Mouse (Mus musculus): ENCODE data around the gene Brat1. TPM values are rescaled to one million over a fixed set of nuclear protein-coding genes. Genes with fewer than 3 reads are reported as not detected.

The Brat1 gene
- polyA plus RNA-seq, 1 experiment = 0.31 TPM

- H3K36me3 ChIP-seq (ENCODE audit: control insufficient read depth) = peaks cover 7% of the 10 kb centered on the region
- TF ChIP-seq GATA1 (IDR thresholded peaks at IDR 0.05; ENCODE audit: low read length) (no peak), TAL1 (IDR thresholded peaks at IDR 0.05; ENCODE audit: low read length) (no peak)
- H3K27me3 ChIP-seq (ENCODE audit: control insufficient read depth) = no peaks in the 10 kb centered on the region
- H3K9me3 ChIP-seq (ENCODE audit: control insufficient read depth, low read length) = no peaks in the 10 kb centered on the region
- no peak overlapping the region for H3K4me3 ChIP-seq (replicated peaks)
- H3K4me1 ChIP-seq (ENCODE audit: control insufficient read depth) = peaks cover 15% of the 10 kb centered on the region
These were observed 20.3 kb upstream of the Brat1 start for GRCm38 (mm10) chr5:140684343-140685148.

- Histone ChIP-seq H3K4me3 (replicated peaks) (no peak overlapping the region), H3K27me3 (ENCODE audit: control insufficient read depth) (no peaks in the 10 kb centered on the region), H3K36me3 (ENCODE audit: control insufficient read depth) (peaks cover 15% of the 10 kb centered on the region), H3K9me3 (ENCODE audit: control insufficient read depth, low read length) (no peaks in the 10 kb centered on the region), H3K4me1 (ENCODE audit: control insufficient read depth) (no peaks in the 10 kb centered on the region)
- TF ChIP-seq TAL1 (IDR thresholded peaks at IDR 0.05; ENCODE audit: low read length) (no peak), GATA1 (IDR thresholded peaks at IDR 0.05; ENCODE audit: low read length) (no peak)
These were observed 16.4 kb upstream of the Brat1 start for GRCm38 (mm10) chr5:140688434-140688833.

- peaks cover 19% of the 10 kb centered on the region for H3K36me3 ChIP-seq (ENCODE audit: control insufficient read depth)
- H3K4me3 ChIP-seq (replicated peaks) = no peak overlapping the region
- H3K27me3 ChIP-seq (ENCODE audit: control insufficient read depth) = peaks cover 5% of the 10 kb centered on the region; the same call in 1 of the 2 replicates
- no peak for TF ChIP-seq TAL1 (IDR thresholded peaks at IDR 0.05; ENCODE audit: low read length)
- TF ChIP-seq GATA1 (IDR thresholded peaks at IDR 0.05; ENCODE audit: low read length) = no peak
- no peaks in the 10 kb centered on the region for H3K9me3 ChIP-seq (ENCODE audit: control insufficient read depth, low read length)
- peaks cover 5% of the 10 kb centered on the region; the same call in 1 of the 2 replicates for H3K4me1 ChIP-seq (ENCODE audit: control insufficient read depth)
These were observed 8.8 kb upstream of the Brat1 start for GRCm38 (mm10) chr5:140695987-140696386.

- TF ChIP-seq TAL1 (IDR thresholded peaks at IDR 0.05; ENCODE audit: low read length) = no peak
- TF ChIP-seq GATA1 (IDR thresholded peaks at IDR 0.05; ENCODE audit: low read length) = no peak
- peaks cover 42% of the 10 kb centered on the region for H3K4me1 ChIP-seq (ENCODE audit: control insufficient read depth)
- peaks cover 11% of the 10 kb centered on the region for H3K36me3 ChIP-seq (ENCODE audit: control insufficient read depth)
- peaks cover 7% of the 10 kb centered on the region for H3K9me3 ChIP-seq (ENCODE audit: control insufficient read depth, low read length)
- peaks cover 14% of the 10 kb centered on the region for H3K27me3 ChIP-seq (ENCODE audit: control insufficient read depth)
- H3K4me3 ChIP-seq (replicated peaks) = no peak overlapping the region
These were observed 5.0 kb upstream of the Brat1 start for GRCm38 (mm10) chr5:140699776-140700175.

DNA sequence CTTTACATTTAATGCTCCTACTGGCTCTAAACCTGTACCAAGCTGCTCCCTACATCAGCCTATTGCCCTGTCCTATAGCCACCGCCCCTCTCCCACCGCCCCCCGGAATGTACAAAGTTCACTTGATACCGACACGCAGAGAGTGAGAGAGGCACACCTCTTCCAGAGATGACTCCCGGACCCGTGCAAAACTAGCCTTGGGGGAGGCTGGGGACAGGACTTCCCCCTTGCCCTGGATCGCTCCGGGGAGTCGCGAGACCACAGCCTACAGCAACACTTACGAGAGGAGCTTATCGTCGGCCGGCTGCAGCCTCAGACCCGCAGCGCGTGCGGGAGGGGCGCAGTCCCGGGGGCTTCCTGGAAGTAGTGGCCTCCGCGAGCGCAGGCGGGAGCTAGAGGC is 3.1 kb upstream of the Brat1 start:
- Histone ChIP-seq H3K4me3 (replicated peaks) (peak overlapping the region; percentile 71), H3K36me3 (ENCODE audit: control insufficient read depth) (peaks cover 2% of the 10 kb centered on the region; the same call in 1 of the 2 replicates), H3K4me1 (ENCODE audit: control insufficient read depth) (peaks cover 58% of the 10 kb centered on the region), H3K9me3 (ENCODE audit: control insufficient read depth, low read length) (peaks cover 7% of the 10 kb centered on the region), H3K27me3 (ENCODE audit: control insufficient read depth) (peaks cover 14% of the 10 kb centered on the region)
- no peak for TF ChIP-seq GATA1 (IDR thresholded peaks at IDR 0.05; ENCODE audit: low read length)
- TF ChIP-seq TAL1 (IDR thresholded peaks at IDR 0.05; ENCODE audit: low read length) = no peak

DNA sequence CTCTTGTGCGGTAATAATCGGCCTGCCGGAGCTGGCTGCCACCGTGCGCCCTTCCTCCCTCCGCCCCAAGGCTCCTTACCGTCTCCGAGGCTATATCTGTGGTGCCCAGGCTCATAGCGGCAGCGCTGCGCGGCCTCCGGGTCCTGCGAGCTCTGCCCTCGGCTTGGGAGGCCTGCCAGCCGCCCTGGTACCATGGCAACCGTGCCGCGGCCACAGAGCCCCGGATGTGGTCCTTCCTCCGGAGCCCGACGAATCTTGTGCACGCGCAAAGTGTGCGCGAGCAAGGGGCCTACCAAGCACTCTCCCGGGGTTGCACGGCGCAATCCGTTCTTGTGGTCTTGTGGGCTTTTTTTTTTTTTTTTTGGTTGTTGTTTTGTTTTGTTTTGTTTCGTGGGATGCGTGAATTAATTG is 2.7 kb upstream of the Brat1 start, which contains the start of gene Iqce:
Iqce (minus strand) TSS at position 276 of the 411 bp plus-strand sequence.
- H3K27me3 ChIP-seq (ENCODE audit: control insufficient read depth) = peaks cover 14% of the 10 kb centered on the region

DNA sequence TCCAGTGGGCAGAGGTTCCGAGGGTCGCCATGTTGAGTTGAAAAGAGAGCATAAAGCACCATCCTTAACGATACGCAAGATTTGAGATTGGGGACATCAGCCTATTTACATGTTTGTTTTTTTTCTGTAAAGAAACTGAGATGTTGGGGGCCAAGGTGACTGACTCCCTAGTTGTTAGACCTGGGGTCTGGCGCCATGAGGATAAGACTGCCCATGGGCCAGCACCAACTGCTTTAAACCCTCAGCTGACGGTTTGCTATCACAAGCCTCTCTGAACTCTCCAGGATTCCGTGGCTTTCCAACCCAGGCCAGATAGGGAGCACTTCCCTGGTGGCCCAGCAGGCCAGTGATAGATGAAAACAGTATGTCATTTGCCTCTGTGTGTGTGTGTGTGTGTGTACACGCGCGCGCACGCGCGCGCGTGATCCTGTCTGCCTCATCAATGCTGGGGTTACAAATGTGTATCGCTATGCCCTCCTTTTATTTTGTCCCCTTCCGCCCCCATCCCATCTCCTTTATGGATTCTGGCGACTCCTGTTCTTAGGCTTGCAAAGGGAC is 2.1 kb upstream of the Brat1 start:
- H3K36me3 ChIP-seq (ENCODE audit: control insufficient read depth) = peaks cover 6% of the 10 kb centered on the region
- H3K4me3 ChIP-seq (replicated peaks) = peak overlapping the region; percentile 71
- peaks cover 7% of the 10 kb centered on the region for H3K9me3 ChIP-seq (ENCODE audit: control insufficient read depth, low read length)
- H3K27me3 ChIP-seq (ENCODE audit: control insufficient read depth) = peaks cover 14% of the 10 kb centered on the region
- no peak for TF ChIP-seq GATA1 (IDR thresholded peaks at IDR 0.05; ENCODE audit: low read length)
- no peak for TF ChIP-seq TAL1 (IDR thresholded peaks at IDR 0.05; ENCODE audit: low read length)
- H3K4me1 ChIP-seq (ENCODE audit: control insufficient read depth) = peaks cover 60% of the 10 kb centered on the region

More for the DNA sequence above, 2.7 kb upstream of the Brat1 start, which contains the start of gene Iqce:
- Histone ChIP-seq H3K4me1 (ENCODE audit: control insufficient read depth) (peaks cover 60% of the 10 kb centered on the region), H3K9me3 (ENCODE audit: control insufficient read depth, low read length) (peaks cover 7% of the 10 kb centered on the region), H3K36me3 (ENCODE audit: control insufficient read depth) (peaks cover under 1% of the 10 kb centered on the region), H3K4me3 (replicated peaks) (peak within 1 kb of the TSS; percentile 71)
- no peak for TF ChIP-seq GATA1 (IDR thresholded peaks at IDR 0.05; ENCODE audit: low read length)
- TF ChIP-seq TAL1 (IDR thresholded peaks at IDR 0.05; ENCODE audit: low read length) = no peak

DNA sequence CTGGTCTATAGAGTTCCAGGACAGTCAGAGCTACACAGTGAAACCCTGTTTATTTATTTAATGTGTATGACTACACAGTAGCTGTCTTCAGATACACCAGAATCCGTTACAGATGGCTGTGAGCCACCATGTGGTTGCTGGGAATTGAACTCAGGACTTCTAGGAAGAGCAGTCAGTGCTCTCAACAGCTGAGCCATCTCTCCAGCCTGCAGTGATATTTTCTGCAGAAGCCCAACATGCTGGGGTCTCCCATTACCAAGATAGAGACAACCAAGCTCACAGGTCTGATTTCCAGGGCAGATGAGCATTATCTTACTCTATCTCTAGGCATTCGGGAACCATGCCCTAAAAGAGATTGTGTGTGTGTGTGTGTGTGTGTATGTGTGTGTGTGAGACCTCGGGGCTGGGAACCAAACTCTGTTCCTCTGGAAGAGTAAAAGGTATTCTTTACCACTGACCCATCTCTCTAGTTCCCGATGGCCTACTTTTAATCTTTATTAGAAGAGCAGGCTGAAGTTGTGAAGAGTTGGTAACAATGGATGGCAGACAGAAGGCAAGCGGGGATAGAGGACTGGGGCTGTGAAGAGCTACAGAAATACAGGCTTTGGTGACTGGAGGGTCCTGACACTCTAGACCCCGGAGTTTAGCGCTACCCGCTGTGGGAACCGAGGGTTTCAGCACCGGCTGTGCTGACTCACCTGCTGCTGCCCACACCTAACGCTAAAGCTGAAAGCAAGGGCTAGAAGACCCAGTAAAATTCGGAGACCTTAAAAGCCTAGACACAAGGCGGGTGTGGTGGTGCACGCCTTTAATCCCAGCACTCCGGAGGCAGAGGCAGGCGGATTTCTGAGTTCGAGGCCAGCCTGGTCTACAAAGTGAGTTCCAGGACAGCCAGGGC is 1.1 kb upstream of the Brat1 start:
- peaks cover 60% of the 10 kb centered on the region for H3K4me1 ChIP-seq (ENCODE audit: control insufficient read depth)
- H3K27me3 ChIP-seq (ENCODE audit: control insufficient read depth) = peaks cover 14% of the 10 kb centered on the region
- TF ChIP-seq TAL1 (IDR thresholded peaks at IDR 0.05; ENCODE audit: low read length) (no peak), GATA1 (IDR thresholded peaks at IDR 0.05; ENCODE audit: low read length) (no peak)
- peaks cover 11% of the 10 kb centered on the region for H3K36me3 ChIP-seq (ENCODE audit: control insufficient read depth)
- peaks cover 7% of the 10 kb centered on the region for H3K9me3 ChIP-seq (ENCODE audit: control insufficient read depth, low read length)
- peak overlapping the region; percentile 77 for H3K4me3 ChIP-seq (replicated peaks)
